In the genomic region with DNA sequence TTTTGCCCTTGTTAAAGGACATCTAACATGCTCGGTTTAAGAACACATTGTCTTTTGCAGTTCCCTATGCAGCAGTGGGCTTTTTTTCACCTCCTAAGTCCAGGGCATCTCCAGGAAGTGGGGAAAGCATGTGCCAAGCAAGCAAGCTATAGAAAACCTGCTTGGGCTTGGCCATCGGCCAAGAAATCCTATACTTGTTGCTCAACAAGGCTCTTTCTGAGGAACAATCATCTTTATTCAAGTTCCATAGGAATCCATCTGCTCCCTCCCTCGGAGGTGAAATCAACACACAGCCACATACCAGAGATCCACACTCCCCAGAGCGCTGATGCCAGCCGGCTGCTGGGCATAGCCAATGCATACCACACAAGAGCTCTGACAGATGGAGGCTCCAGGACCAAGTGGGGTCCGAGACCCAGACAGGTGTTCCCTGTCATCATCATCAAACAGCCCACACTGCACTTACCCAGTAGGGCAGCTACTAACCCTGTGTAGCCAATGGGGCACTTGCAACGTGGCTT, we compare ENCODE assay signal across 15 mouse cellular contexts. TPM values are rescaled to one million over a fixed set of nuclear protein-coding genes. Genes with fewer than 3 reads are reported as not detected.
DNase-seq lines count a peak whose midpoint lies in the region; ATAC-seq lines count a peak whose summit lies in the region.
"Had no signal": no experiment of that assay in that cellular context is flagged by ENCODE, and none has a peak within 500 bp of the region (broad histone marks: within the 10 kb centered on the region; RNA-seq: fewer than 3 reads in every experiment).

No protein-coding gene starts in this region.

- H3K4me1 ChIP-seq in forebrain, embryonic 14.5 days (ENCODE audit: control insufficient read depth, insufficient read depth, low read length): peaks cover 11% of the 10 kb centered on the region
- peaks cover 7% of the 10 kb centered on the region; the same call in 1 of the 2 replicates for H3K4me1 ChIP-seq in forebrain, embryonic 16.5 days (replicated peaks; ENCODE audit: control insufficient read depth, insufficient read depth, low read length)
- H3K4me1 ChIP-seq: liver, embryonic 12.5 days; megakaryocyte, embryonic 14.5 days had no signal

- H3K27me3 ChIP-seq in forebrain, embryonic 14.5 days (replicated peaks; ENCODE audit: control insufficient read depth, insufficient read depth, low read length): no peaks in the 10 kb centered on the region
- H3K27me3 ChIP-seq in forebrain, embryonic 16.5 days (replicated peaks; ENCODE audit: control insufficient read depth, insufficient read depth, low read length): no peaks in the 10 kb centered on the region
- H3K27me3 ChIP-seq: liver, embryonic 12.5 days; neural tube, embryonic 13.5 days had no signal

- H3K27ac ChIP-seq in forebrain, embryonic 14.5 days (ENCODE audit: low read depth, low read length): no peak overlapping the region
- no peak overlapping the region for H3K27ac ChIP-seq in forebrain, embryonic 16.5 days (ENCODE audit: low read length)
- H3K27ac ChIP-seq: heart, adult 2 months; liver, embryonic 12.5 days; neural tube, embryonic 13.5 days had no signal

- peak; percentile 77 for ATAC-seq in forebrain, embryonic 14.5 days
- no peak for ATAC-seq in forebrain, embryonic 16.5 days
- ATAC-seq: forebrain, postnatal 0 days; liver, embryonic 12.5 days had no signal

- intact Hi-C loops in left cerebral cortex, postnatal 4 days (cut with DNase I): no loop called here

- H3K36me3 ChIP-seq in forebrain, embryonic 14.5 days (ENCODE audit: control insufficient read depth, insufficient read depth, low read length): no peaks in the 10 kb centered on the region
- no peaks in the 10 kb centered on the region for H3K36me3 ChIP-seq in forebrain, embryonic 16.5 days (ENCODE audit: control insufficient read depth, insufficient read depth)
- H3K36me3 ChIP-seq: liver, embryonic 12.5 days; neural tube, embryonic 13.5 days had no signal

- no peak overlapping the region for H3K4me3 ChIP-seq in forebrain, embryonic 14.5 days (ENCODE audit: low read depth, low read length)
- no peak overlapping the region for H3K4me3 ChIP-seq in forebrain, embryonic 16.5 days (replicated peaks; ENCODE audit: low read length)
- H3K4me3 ChIP-seq: heart, adult 2 months; liver, embryonic 12.5 days; megakaryocyte, embryonic 14.5 days; neural tube, embryonic 13.5 days had no signal

- peak; percentile 73 for DNase-seq in forebrain, embryonic 14.5 days (ENCODE audit: low spot score)
- DNase-seq in left cerebral cortex, postnatal 4 days: peak; percentile 25
- DNase-seq in left cerebral cortex, adult 18-20 months (ENCODE audit: low spot score in 2 of 2): no peak
- peak; percentile 14 for DNase-seq in right cerebral cortex, postnatal 4 days
- no peak for DNase-seq in right cerebral cortex, postnatal 25 days
- DNase-seq in frontal cortex, adult 2 months (ENCODE audit: extremely low spot score in 1 of 2, low spot score in 1 of 2): no peak
- no peak for DNase-seq in frontal cortex, postnatal 10 days (ENCODE audit: low spot score in 2 of 2)
- DNase-seq: adrenal gland, adult 2 months; forebrain, postnatal 0 days; layer of hippocampus, adult 9-11 months had no signal

- H3K4me2 ChIP-seq in forebrain, embryonic 14.5 days (ENCODE audit: low read length): no peak overlapping the region
- H3K4me2 ChIP-seq in forebrain, embryonic 16.5 days (ENCODE audit: low read length): no peak overlapping the region
- H3K4me2 ChIP-seq: liver, embryonic 12.5 days; neural tube, embryonic 13.5 days had no signal

- WGBS in forebrain, embryonic 14.5 days: 24% methylated on average over 7 of the region's 7 CpGs
- WGBS in forebrain, embryonic 16.5 days: 36% methylated on average over 7 of the region's 7 CpGs

- H3K9me3 ChIP-seq in forebrain, embryonic 14.5 days (replicated peaks; ENCODE audit: control insufficient read depth, low read length): no peaks in the 10 kb centered on the region
- no peaks in the 10 kb centered on the region for H3K9me3 ChIP-seq in forebrain, embryonic 16.5 days (ENCODE audit: control insufficient read depth, low read length)
- H3K9me3 ChIP-seq: liver, embryonic 12.5 days; megakaryocyte, embryonic 14.5 days; neural tube, embryonic 13.5 days had no signal

- no peak overlapping the region for H3K9ac ChIP-seq in forebrain, embryonic 14.5 days (ENCODE audit: low read length)
- no peak overlapping the region for H3K9ac ChIP-seq in forebrain, embryonic 16.5 days (replicated peaks; ENCODE audit: low read depth, low read length)
- H3K9ac ChIP-seq: forebrain, postnatal 0 days; liver, embryonic 12.5 days; neural tube, embryonic 13.5 days had no signal

RNA-seq across cellular contexts. Expression of a gene that starts 39.0 kb away (rescaled TPM):
- polyA plus RNA-seq in forebrain, embryonic 14.5 days (2014; fragmentation: Nextera tagmentation; extraction: Ambion mirVana): 0.46 and 1.1 TPM in 2 replicates
- polyA plus RNA-seq in forebrain, embryonic 16.5 days (2015; fragmentation: Nextera tagmentation; extraction: Ambion mirVana): 0.32 and 1.4 TPM in 2 replicates
- total RNA-seq in left cerebral cortex, postnatal 4 days (2021): 10 to 100 TPM in 1 of 2 experiments, 1 to 10 TPM in 1; 6.6 to 10.8 TPM
- 1 to 10 TPM; 7.3 to 7.5 TPM for total RNA-seq in left cerebral cortex, adult 18-20 months (2021)
- polyA plus RNA-seq in frontal cortex, adult 2 months (2012; rRNA removed): 1.5 and 1.9 TPM in 2 replicates

Comparison
In these comparisons a context has a peak if more than half of its experiments do, and no peak if none do; other contexts are left out.
1. DNase-seq: peak in forebrain, embryonic 14.5 days (single experiment), left cerebral cortex, postnatal 4 days (single experiment) and right cerebral cortex, postnatal 4 days (single experiment); none in left cerebral cortex, adult 18-20 months (0 of 2), right cerebral cortex, postnatal 25 days (single experiment), frontal cortex, adult 2 months (0 of 2) and frontal cortex, postnatal 10 days (0 of 2).